ENCODE assay signal across 31 mouse cellular contexts in genomic region chr15:7112227-7112907, GRCm38 (mm10). TPM values are rescaled to one million over a fixed set of nuclear protein-coding genes. Genes with fewer than 3 reads are reported as not detected.
DNase-seq lines count a peak whose midpoint lies in the region; ATAC-seq and TF ChIP-seq lines count a peak whose summit lies in the region.
"Had no signal": no experiment of that assay in that cellular context is flagged by ENCODE, and none has a peak within 500 bp of the region (broad histone marks: within the 10 kb centered on the region; RNA-seq: fewer than 3 reads in every experiment).

No protein-coding gene starts in this region.

- DNase-seq in embryonic facial prominence, embryonic 14.5 days (ENCODE audit: low spot score), result peak; percentile 61
- DNase-seq in embryonic facial prominence, embryonic 10.5 days (ENCODE audit: low spot score), result no peak
- DNase-seq in limb, embryonic 10.5 days (ENCODE audit: low spot score), result no peak
- peak; percentile 18 for DNase-seq in limb, embryonic 14.5 days (ENCODE audit: low spot score)
- DNase-seq in thymus, adult 18-20 months, result no peak
- DNase-seq: adrenal gland, adult 8-10 months; adrenal gland, postnatal 25 days; B cell, adult 2 months; cerebellum, adult 11-12 months; cerebellum, adult 8-10 months; cerebellum, postnatal 10 days; cerebellum, postnatal 36 days; forebrain, postnatal 0 days; gastrocnemius, postnatal 10 days; gastrocnemius, postnatal 36 days; heart, adult 18-20 months; heart, postnatal 10 days; heart, postnatal 4 days had no signal

- H3K9me3 ChIP-seq in embryonic facial prominence, embryonic 14.5 days (ENCODE audit: control insufficient read depth, low read length), result no peaks in the 10 kb centered on the region
- H3K9me3 ChIP-seq in embryonic facial prominence, embryonic 10.5 days, result no peaks in the 10 kb centered on the region
- H3K9me3 ChIP-seq in limb, embryonic 12.5 days, result no peaks in the 10 kb centered on the region
- H3K9me3 ChIP-seq in limb, embryonic 10.5 days (replicated peaks), result no peaks in the 10 kb centered on the region
- H3K9me3 ChIP-seq in ES-Bruce4 (replicated peaks; ENCODE audit: control insufficient read depth, insufficient read depth, low read length, poor library complexity, severe bottlenecking), result no peaks in the 10 kb centered on the region; the same call in 1 of the 2 replicates
- no peaks in the 10 kb centered on the region for H3K9me3 ChIP-seq in limb, embryonic 14.5 days (ENCODE audit: control insufficient read depth, low read length)
- no peaks in the 10 kb centered on the region for H3K9me3 ChIP-seq in intestine, postnatal 0 days (ENCODE audit: control insufficient read depth)
- H3K9me3 ChIP-seq: embryonic facial prominence, embryonic 13.5 days; heart, embryonic 12.5 days; heart, embryonic 15.5 days had no signal

- no peaks in the 10 kb centered on the region for H3K36me3 ChIP-seq in embryonic facial prominence, embryonic 14.5 days (ENCODE audit: control insufficient read depth, insufficient read depth, low read length)
- no peaks in the 10 kb centered on the region for H3K36me3 ChIP-seq in embryonic facial prominence, embryonic 10.5 days (replicated peaks)
- H3K36me3 ChIP-seq in limb, embryonic 12.5 days, result no peaks in the 10 kb centered on the region
- H3K36me3 ChIP-seq in limb, embryonic 10.5 days, result no peaks in the 10 kb centered on the region
- H3K36me3 ChIP-seq in ES-Bruce4 (ENCODE audit: control insufficient read depth, insufficient read depth, low read length, poor library complexity, severe bottlenecking), result no peaks in the 10 kb centered on the region
- H3K36me3 ChIP-seq in limb, embryonic 14.5 days (ENCODE audit: control insufficient read depth, insufficient read depth, low read length), result no peaks in the 10 kb centered on the region
- H3K36me3 ChIP-seq in intestine, postnatal 0 days (ENCODE audit: control insufficient read depth, insufficient read depth), result no peaks in the 10 kb centered on the region
- H3K36me3 ChIP-seq: embryonic facial prominence, embryonic 13.5 days; heart, embryonic 12.5 days; heart, embryonic 15.5 days had no signal

- H3K9ac ChIP-seq in embryonic facial prominence, embryonic 14.5 days (ENCODE audit: low read depth, low read length), result no peak overlapping the region
- no peak overlapping the region for H3K9ac ChIP-seq in limb, embryonic 12.5 days (replicated peaks)
- H3K9ac ChIP-seq in ES-Bruce4 (ENCODE audit: low read depth, poor library complexity, severe bottlenecking), result no peak overlapping the region
- H3K9ac ChIP-seq in limb, embryonic 14.5 days (ENCODE audit: low read depth, low read length, severe bottlenecking), result no peak overlapping the region
- H3K9ac ChIP-seq in intestine, postnatal 0 days (ENCODE audit: low read depth, low read length), result no peak overlapping the region
- H3K9ac ChIP-seq: embryonic facial prominence, embryonic 13.5 days; forebrain, postnatal 0 days; heart, embryonic 12.5 days; heart, embryonic 15.5 days; hindbrain, embryonic 14.5 days had no signal

- no peaks in the 10 kb centered on the region for H3K27me3 ChIP-seq in embryonic facial prominence, embryonic 14.5 days (replicated peaks; ENCODE audit: control insufficient read depth, insufficient read depth, low read length)
- H3K27me3 ChIP-seq in embryonic facial prominence, embryonic 10.5 days (replicated peaks; ENCODE audit: low read depth, poor library complexity, severe bottlenecking), result no peaks in the 10 kb centered on the region
- H3K27me3 ChIP-seq in limb, embryonic 12.5 days, result 0 out of 2 replicates have a peak, but pooled peaks cover under 1% of the 10 kb centered on the region
- no peaks in the 10 kb centered on the region for H3K27me3 ChIP-seq in limb, embryonic 10.5 days (ENCODE audit: low read depth, poor library complexity, severe bottlenecking)
- no peaks in the 10 kb centered on the region for H3K27me3 ChIP-seq in ES-Bruce4 (ENCODE audit: control insufficient read depth, insufficient read depth, low read length, poor library complexity, severe bottlenecking)
- H3K27me3 ChIP-seq in limb, embryonic 14.5 days (ENCODE audit: control insufficient read depth, insufficient read depth, low read length), result no peaks in the 10 kb centered on the region
- no peaks in the 10 kb centered on the region for H3K27me3 ChIP-seq in intestine, postnatal 0 days (replicated peaks; ENCODE audit: control insufficient read depth, insufficient read depth, low read length)
- H3K27me3 ChIP-seq: embryonic facial prominence, embryonic 13.5 days; heart, embryonic 12.5 days; heart, embryonic 15.5 days had no signal

- TF ChIP-seq EP300 in ES-Bruce4 (IDR thresholded peaks at IDR 0.05; ENCODE audit: insufficient read depth, low read depth, low read length), result no peak

- no peak overlapping the region for H3K27ac ChIP-seq in embryonic facial prominence, embryonic 14.5 days (replicated peaks; ENCODE audit: low read depth, low read length)
- no peak overlapping the region for H3K27ac ChIP-seq in embryonic facial prominence, embryonic 10.5 days (replicated peaks)
- H3K27ac ChIP-seq in limb, embryonic 12.5 days, result no peak overlapping the region
- no peak overlapping the region for H3K27ac ChIP-seq in limb, embryonic 10.5 days
- H3K27ac ChIP-seq in ES-Bruce4 (ENCODE audit: insufficient read depth, low read length), result peak overlapping the region; percentile 77
- no peak overlapping the region for H3K27ac ChIP-seq in limb, embryonic 14.5 days (replicated peaks; ENCODE audit: low read depth, low read length)
- H3K27ac ChIP-seq in intestine, postnatal 0 days (ENCODE audit: low read depth, low read length), result no peak overlapping the region
- H3K27ac ChIP-seq: embryonic facial prominence, embryonic 13.5 days; heart, embryonic 15.5 days; hindbrain, embryonic 14.5 days; hindbrain, postnatal 0 days had no signal

- no peak overlapping the region for H3K4me3 ChIP-seq in embryonic facial prominence, embryonic 14.5 days (ENCODE audit: low read depth, low read length)
- no peak overlapping the region for H3K4me3 ChIP-seq in embryonic facial prominence, embryonic 10.5 days
- no peak overlapping the region for H3K4me3 ChIP-seq in limb, embryonic 12.5 days (replicated peaks)
- H3K4me3 ChIP-seq in limb, embryonic 10.5 days, result no peak overlapping the region
- no peak overlapping the region for H3K4me3 ChIP-seq in ES-Bruce4 (ENCODE audit: low read depth, low read length)
- no peak overlapping the region for H3K4me3 ChIP-seq in limb, embryonic 14.5 days (replicated peaks; ENCODE audit: low read length)
- H3K4me3 ChIP-seq in intestine, postnatal 0 days (ENCODE audit: low read depth, low read length), result no peak overlapping the region
- H3K4me3 ChIP-seq: embryonic facial prominence, embryonic 13.5 days; heart, embryonic 12.5 days; heart, embryonic 15.5 days had no signal

- WGBS in embryonic facial prominence, embryonic 14.5 days, result 59% methylated on average over 6 of the region's 6 CpGs
- 82% methylated on average over 6 of the region's 6 CpGs for WGBS in embryonic facial prominence, embryonic 10.5 days
- WGBS in limb, embryonic 12.5 days, result 73% methylated on average over 6 of the region's 6 CpGs
- 85% methylated on average over 6 of the region's 6 CpGs for WGBS in limb, embryonic 10.5 days
- 66% methylated on average over 6 of the region's 6 CpGs for WGBS in limb, embryonic 14.5 days
- WGBS in intestine, postnatal 0 days, result 72% methylated on average over 6 of the region's 6 CpGs

- no peak overlapping the region for H3K4me2 ChIP-seq in embryonic facial prominence, embryonic 14.5 days (ENCODE audit: low read depth, low read length)
- no peak overlapping the region for H3K4me2 ChIP-seq in limb, embryonic 12.5 days
- H3K4me2 ChIP-seq in limb, embryonic 14.5 days (replicated peaks; ENCODE audit: low read depth, low read length, severe bottlenecking), result no peak overlapping the region
- no peak overlapping the region for H3K4me2 ChIP-seq in intestine, postnatal 0 days (replicated peaks; ENCODE audit: low read depth)
- H3K4me2 ChIP-seq: embryonic facial prominence, embryonic 13.5 days; heart, embryonic 12.5 days; heart, embryonic 15.5 days; hindbrain, embryonic 14.5 days had no signal

- ATAC-seq in embryonic facial prominence, embryonic 14.5 days (ENCODE audit: low read depth), result peak; percentile 72; the same call in 1 of the 2 replicates
- ATAC-seq in limb, embryonic 12.5 days (ENCODE audit: insufficient number of reproducible peaks, insufficient read depth, low FRiP score, low TSS enrichment, low read depth), result 0 out of 2 replicates have a peak, but pooled peaks have one; percentile 66
- peak; percentile 71 for ATAC-seq in limb, embryonic 14.5 days (ENCODE audit: low FRiP score, low read depth)
- no peak for ATAC-seq in intestine, postnatal 0 days
- ATAC-seq: activated CD4-positive, CD25-positive, alpha-beta regulatory T cell, adult 4 months; CD4-positive, CD25-positive, alpha-beta regulatory T cell, adult 4 months; forebrain, embryonic 14.5 days; forebrain, postnatal 0 days; hindbrain, postnatal 0 days; inflammation-experienced regulatory T-cells, adult 6 months; intestine, embryonic 16.5 days had no signal

- no peak for TF ChIP-seq CTCF in ES-Bruce4 (IDR thresholded peaks at IDR 0.05; ENCODE audit: low read depth, low read length)
- TF ChIP-seq CTCF in intestine, postnatal 0 days (IDR thresholded peaks at IDR 0.05; ENCODE audit: low read depth), result no peak

- H3K4me1 ChIP-seq in embryonic facial prominence, embryonic 14.5 days (ENCODE audit: control insufficient read depth, insufficient read depth, low read length), result no peaks in the 10 kb centered on the region
- H3K4me1 ChIP-seq in embryonic facial prominence, embryonic 10.5 days, result no peaks in the 10 kb centered on the region
- H3K4me1 ChIP-seq in limb, embryonic 12.5 days (replicated peaks), result 0 out of 2 replicates have a peak, but pooled peaks cover 3% of the 10 kb centered on the region
- H3K4me1 ChIP-seq in limb, embryonic 10.5 days, result no peaks in the 10 kb centered on the region
- H3K4me1 ChIP-seq in ES-Bruce4 (ENCODE audit: control insufficient read depth, insufficient read depth, low read length), result no peaks in the 10 kb centered on the region
- H3K4me1 ChIP-seq in limb, embryonic 14.5 days (ENCODE audit: control insufficient read depth, insufficient read depth, low read length), result no peaks in the 10 kb centered on the region
- H3K4me1 ChIP-seq in intestine, postnatal 0 days (replicated peaks; ENCODE audit: control insufficient read depth, insufficient read depth, low read length), result no peaks in the 10 kb centered on the region
- H3K4me1 ChIP-seq: embryonic facial prominence, embryonic 13.5 days; heart, embryonic 15.5 days had no signal

- TF ChIP-seq POLR2A in ES-Bruce4 (IDR thresholded peaks at IDR 0.05; ENCODE audit: insufficient read depth, low read length), result no peak
- no peak for TF ChIP-seq POLR2A in limb, embryonic 14.5 days (IDR thresholded peaks at IDR 0.05; ENCODE audit: borderline replicate concordance, extremely low read depth, insufficient read depth, insufficient read length)

RNA-seq across cellular contexts. Expression of gene Lifr, which starts 22.0 kb away (rescaled TPM):
- polyA plus RNA-seq in embryonic facial prominence, embryonic 14.5 days (2014; fragmentation: Nextera tagmentation; extraction: Ambion mirVana), result 39.2 and 40.4 TPM in 2 replicates
- polyA plus RNA-seq in embryonic facial prominence, embryonic 10.5 days (2016; fragmentation: Nextera tagmentation; extraction: Ambion mirVana), result 10.0 and 11.0 TPM in 2 replicates
- polyA plus RNA-seq in limb, embryonic 12.5 days (2016; fragmentation: Nextera tagmentation; extraction: Ambion mirVana), result 15.8 and 18.4 TPM in 2 replicates
- 12.0 and 12.1 TPM in 2 replicates for polyA plus RNA-seq in limb, embryonic 10.5 days (2016; fragmentation: Nextera tagmentation; extraction: Ambion mirVana)
- 32.0 and 33.8 TPM in 2 replicates for polyA plus RNA-seq in ES-Bruce4 (2011; ENCODE audit: insufficient read depth, insufficient read length, low read depth, missing spikeins)
- 8.9 and 15.7 TPM in 2 replicates for polyA plus RNA-seq in limb, embryonic 14.5 days (2012; rRNA removed)
- polyA plus RNA-seq in limb, embryonic 14.5 days (2014; fragmentation: Nextera tagmentation; extraction: Ambion mirVana), result 25.2 and 26.7 TPM in 2 replicates
- 6.2 and 6.3 TPM in 2 replicates for polyA plus RNA-seq in intestine, postnatal 0 days (2015; fragmentation: Nextera tagmentation; extraction: Ambion mirVana)

Comparison
In these comparisons a context has a peak if more than half of its experiments do, and no peak if none do; other contexts are left out.
1. DNase-seq: peak in embryonic facial prominence, embryonic 14.5 days (single experiment) and limb, embryonic 14.5 days (single experiment); none in embryonic facial prominence, embryonic 10.5 days (single experiment), limb, embryonic 10.5 days (single experiment) and thymus, adult 18-20 months (0 of 2).